Mouse (Mus musculus) midbrain, embryonic 13.5 days (tissue): Measurements from ENCODE around the gene Pou6f1. TPM values are rescaled to one million over a fixed set of nuclear protein-coding genes. Genes with fewer than 3 reads are reported as not detected.
A peak's percentile ranks its signal among the peaks of the same experiment; 100 is the strongest.

Experiments used
- ATAC-seq: fragments of 200-750 bp; cut with Nextera tagmentation; 2 replicates; pipeline ENCODE4 v1.8.0; 2017; ENCODE audit warnings: mild to moderate bottlenecking, moderate TSS enrichment, moderate library complexity
- H3K27ac ChIP-seq: fragments of 300-500 bp; sonication (generic); 2 replicates; pipeline ENCODE4 v1.5.1; 2015; ENCODE audit warnings: inconsistent platforms, mild to moderate bottlenecking, moderate library complexity
- H3K27me3 ChIP-seq: fragments of 300-500 bp; sonication (generic); 2 replicates; pipeline ENCODE4 v1.6.1; 2015; ENCODE audit warnings: mild to moderate bottlenecking, inconsistent platforms
- H3K36me3 ChIP-seq: fragments of 300-500 bp; sonication (generic); 2 replicates; pipeline ENCODE4 v1.6.1; 2015; ENCODE audit warnings: mild to moderate bottlenecking, inconsistent platforms
- H3K4me1 ChIP-seq: fragments of 300-500 bp; sonication (generic); replicated peaks from 2 replicates; pipeline ENCODE4 v1.6.1; 2015; ENCODE audit warnings: inconsistent platforms
- H3K4me2 ChIP-seq: fragments of 300-500 bp; sonication (generic); replicated peaks from 2 replicates; pipeline ENCODE4 v1.6.1; 2015; ENCODE audit warnings: moderate library complexity, mild to moderate bottlenecking, inconsistent platforms
- H3K4me3 ChIP-seq: fragments of 300-500 bp; sonication (generic); replicated peaks from 2 replicates; pipeline ENCODE4 v1.5.1; 2015; ENCODE audit warnings: mild to moderate bottlenecking, inconsistent platforms
- H3K9ac ChIP-seq: fragments of 300-500 bp; sonication (generic); replicated peaks from 2 replicates; pipeline ENCODE4 v1.6.1; 2015; ENCODE audit warnings: mild to moderate bottlenecking, inconsistent platforms
- H3K9me3 ChIP-seq: fragments of 300-500 bp; sonication (generic); 2 replicates; pipeline ENCODE4 v1.6.1; 2016; ENCODE audit warnings: mild to moderate bottlenecking, inconsistent platforms
- WGBS: fragments of 180-500 bp; shearing (Covaris S2); methylation state at CpG from one replicate; pipeline ENCODE4 v1.1.7; 2015; 5-methylcytosine and 5-hydroxymethylcytosine counted together
- polyA plus RNA-seq: library from polyadenylated mRNA; unstranded; fragments of >200 nt; fragmentation: Nextera tagmentation; extraction: Ambion mirVana; gene quantifications from 2 replicates; pipeline ENCODE4 v1.2.1, GENCODE M21; 2015

Gene Pou6f1
- 45.5 and 47.8 TPM in 2 replicates for polyA plus RNA-seq

- no peaks in the 10 kb centered on the region for H3K9me3 ChIP-seq
- peaks cover 14% of the 10 kb centered on the region for H3K27me3 ChIP-seq
- H3K4me1 ChIP-seq = peaks cover 22% of the 10 kb centered on the region
- H3K27ac ChIP-seq = peak within 1 kb of the TSS; percentile 93
- no peaks in the 10 kb centered on the region for H3K36me3 ChIP-seq
- peak within 1 kb of the TSS; percentile 64 for H3K4me3 ChIP-seq
- peak within 1 kb of the TSS; percentile 93 for H3K9ac ChIP-seq
- WGBS = under 1% methylated on average over 58 of the region's 76 CpGs
- peak within 1 kb of the TSS; percentile 67 for H3K4me2 ChIP-seq
- peak; percentile 82 for ATAC-seq
Measured at GRCm38 (mm10) chr15:100599276-100600046, at the start of gene Pou6f1. Gene Pou6f1 (minus strand): TSS chr15:100599984.

GRCm38 (mm10) chr15:100646161-100646560 is 46.4 kb upstream of the Pou6f1 start:
- ATAC-seq = no peak
- Histone ChIP-seq H3K4me3 (no peak overlapping the region), H3K4me1 (no peaks in the 10 kb centered on the region), H3K27ac (no peak overlapping the region), H3K9me3 (no peaks in the 10 kb centered on the region), H3K36me3 (no peaks in the 10 kb centered on the region), H3K4me2 (no peak overlapping the region), H3K27me3 (no peaks in the 10 kb centered on the region), H3K9ac (no peak overlapping the region)
- WGBS = 84% methylated on average over 6 of the region's 6 CpGs

GRCm38 (mm10) chr15:100642451-100642850 is 42.7 kb upstream of the Pou6f1 start:
- Histone ChIP-seq H3K9me3 (no peaks in the 10 kb centered on the region), H3K4me2 (no peak overlapping the region), H3K4me3 (no peak overlapping the region), H3K4me1 (no peaks in the 10 kb centered on the region), H3K36me3 (no peaks in the 10 kb centered on the region), H3K27me3 (peaks cover 18% of the 10 kb centered on the region), H3K9ac (no peak overlapping the region), H3K27ac (no peak overlapping the region)
- no peak for ATAC-seq
- WGBS = 93% methylated on average over 7 of the region's 7 CpGs

GRCm38 (mm10) chr15:100641226-100641810 is 41.5 kb upstream of the Pou6f1 start:
- Histone ChIP-seq H3K9me3 (no peaks in the 10 kb centered on the region), H3K4me2 (no peak overlapping the region), H3K9ac (no peak overlapping the region), H3K27ac (no peak overlapping the region), H3K27me3 (peaks cover 30% of the 10 kb centered on the region), H3K36me3 (no peaks in the 10 kb centered on the region), H3K4me1 (peaks cover 10% of the 10 kb centered on the region), H3K4me3 (no peak overlapping the region)
- WGBS = 76% methylated on average over 15 of the region's 16 CpGs
- no peak for ATAC-seq

- WGBS = 76% methylated on average over 16 of the region's 16 CpGs
- Histone ChIP-seq H3K4me1 (peaks cover 14% of the 10 kb centered on the region), H3K27me3 (peaks cover 41% of the 10 kb centered on the region), H3K27ac (no peak overlapping the region), H3K4me2 (no peak overlapping the region), H3K9me3 (no peaks in the 10 kb centered on the region), H3K4me3 (no peak overlapping the region), H3K9ac (no peak overlapping the region), H3K36me3 (no peaks in the 10 kb centered on the region)
- no peak for ATAC-seq
Measured at GRCm38 (mm10) chr15:100639972-100640750, 40.4 kb upstream of the Pou6f1 start.

GRCm38 (mm10) chr15:100637661-100638060 is 37.9 kb upstream of the Pou6f1 start:
- ATAC-seq = no peak
- peaks cover 14% of the 10 kb centered on the region for H3K4me1 ChIP-seq
- H3K4me3 ChIP-seq = no peak overlapping the region
- H3K36me3 ChIP-seq = no peaks in the 10 kb centered on the region
- 16% methylated on average over 6 of the region's 6 CpGs for WGBS
- no peak overlapping the region for H3K27ac ChIP-seq
- no peak overlapping the region for H3K9ac ChIP-seq
- H3K9me3 ChIP-seq = no peaks in the 10 kb centered on the region
- peaks cover 61% of the 10 kb centered on the region for H3K27me3 ChIP-seq
- H3K4me2 ChIP-seq = no peak overlapping the region

- H3K4me1 ChIP-seq = peaks cover 14% of the 10 kb centered on the region
- peak within 1 kb of the TSS; percentile 78 for H3K4me2 ChIP-seq
- H3K27me3 ChIP-seq = peaks cover 65% of the 10 kb centered on the region
- WGBS = under 1% methylated on average over 59 of the region's 77 CpGs
- no peak within 1 kb of the TSS for H3K27ac ChIP-seq
- H3K9ac ChIP-seq = peak within 1 kb of the TSS; percentile 49; the same call in 1 of the 2 replicates
- peak within 1 kb of the TSS; percentile 47 for H3K4me3 ChIP-seq
- H3K36me3 ChIP-seq = no peaks in the 10 kb centered on the region
- ATAC-seq = no peak
- H3K9me3 ChIP-seq = no peaks in the 10 kb centered on the region
Measured at GRCm38 (mm10) chr15:100636700-100637501, 37.1 kb upstream of the Pou6f1 start, which contains the start of gene Smagp. Gene Smagp (minus strand): TSS chr15:100636940.

GRCm38 (mm10) chr15:100635851-100636645 is 36.3 kb upstream of the Pou6f1 start:
- Histone ChIP-seq H3K4me3 (peak overlapping the region; percentile 47), H3K9ac (peak overlapping the region; percentile 49; the same call in 1 of the 2 replicates), H3K4me1 (peaks cover 14% of the 10 kb centered on the region), H3K4me2 (peak overlapping the region; percentile 78), H3K27ac (no peak overlapping the region), H3K9me3 (no peaks in the 10 kb centered on the region), H3K36me3 (no peaks in the 10 kb centered on the region), H3K27me3 (peaks cover 71% of the 10 kb centered on the region)
- WGBS = 3% methylated on average over 38 of the region's 38 CpGs
- no peak for ATAC-seq

GRCm38 (mm10) chr15:100635239-100635638 is 35.5 kb upstream of the Pou6f1 start:
- WGBS = 13% methylated on average over 9 of the region's 9 CpGs
- Histone ChIP-seq H3K9me3 (no peaks in the 10 kb centered on the region), H3K4me2 (no peak overlapping the region), H3K4me3 (no peak overlapping the region), H3K27me3 (peaks cover 71% of the 10 kb centered on the region), H3K9ac (no peak overlapping the region), H3K27ac (no peak overlapping the region), H3K36me3 (no peaks in the 10 kb centered on the region), H3K4me1 (peaks cover 14% of the 10 kb centered on the region)
- ATAC-seq = no peak

- H3K4me3 ChIP-seq = no peak overlapping the region
- no peak overlapping the region for H3K9ac ChIP-seq
- no peak for ATAC-seq
- H3K4me1 ChIP-seq = peaks cover 15% of the 10 kb centered on the region
- no peak overlapping the region for H3K4me2 ChIP-seq
- WGBS = 85% methylated on average over 10 of the region's 10 CpGs
- H3K9me3 ChIP-seq = no peaks in the 10 kb centered on the region
- H3K27ac ChIP-seq = no peak overlapping the region
- no peaks in the 10 kb centered on the region for H3K36me3 ChIP-seq
- H3K27me3 ChIP-seq = peaks cover 61% of the 10 kb centered on the region
Measured at GRCm38 (mm10) chr15:100633341-100633740, 33.6 kb upstream of the Pou6f1 start.

GRCm38 (mm10) chr15:100632323-100632722 is 32.5 kb upstream of the Pou6f1 start:
- 91% methylated on average over 5 of the region's 5 CpGs for WGBS
- Histone ChIP-seq H3K4me3 (no peak overlapping the region), H3K9ac (no peak overlapping the region), H3K27ac (no peak overlapping the region), H3K4me2 (no peak overlapping the region), H3K9me3 (no peaks in the 10 kb centered on the region), H3K4me1 (peaks cover 23% of the 10 kb centered on the region), H3K27me3 (peaks cover 51% of the 10 kb centered on the region), H3K36me3 (no peaks in the 10 kb centered on the region)
- ATAC-seq = no peak
